ENCODE assay signal across 7 mouse cellular contexts in the genomic region with DNA sequence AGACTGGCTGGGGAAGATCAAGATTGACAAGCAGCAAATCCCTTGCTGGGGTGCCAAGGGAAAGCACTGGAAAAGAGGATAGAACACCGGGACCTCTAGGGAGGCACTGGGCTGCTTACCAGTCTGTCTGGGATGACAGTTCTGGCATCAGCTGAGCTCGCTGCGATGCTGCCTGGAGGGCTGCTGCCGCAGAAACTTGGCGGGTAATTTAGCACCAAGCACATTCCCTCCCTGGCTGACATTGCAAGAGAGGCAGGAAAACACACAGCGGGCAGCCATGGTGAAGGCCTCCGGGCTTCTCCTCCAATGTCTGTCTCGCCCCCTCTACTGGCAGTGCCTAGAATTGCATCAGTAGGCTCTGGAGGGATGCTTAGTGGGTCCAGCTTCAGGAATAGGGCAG. TPM values are rescaled to one million over a fixed set of nuclear protein-coding genes. Genes with fewer than 3 reads are reported as not detected.
DNase-seq lines count a peak whose midpoint lies in the region; ATAC-seq and TF ChIP-seq lines count a peak whose summit lies in the region.

No protein-coding gene starts in this region.

- WGBS in intestine, embryonic 15.5 days = 9% methylated on average over 8 of the region's 8 CpGs
- WGBS in midbrain, embryonic 10.5 days = 7% methylated on average over 8 of the region's 8 CpGs
- WGBS in small intestine, adult 2 months = 8% methylated on average over 8 of the region's 8 CpGs

- no peaks in the 10 kb centered on the region for H3K4me1 ChIP-seq in intestine, embryonic 15.5 days (replicated peaks)
- H3K4me1 ChIP-seq in midbrain, embryonic 10.5 days = peaks cover 5% of the 10 kb centered on the region
- peaks cover 3% of the 10 kb centered on the region; the same call in 1 of the 2 replicates for H3K4me1 ChIP-seq in small intestine, adult 2 months (ENCODE audit: control insufficient read depth, insufficient read depth, insufficient read length, low read length)

- no peaks in the 10 kb centered on the region for H3K9me3 ChIP-seq in intestine, embryonic 15.5 days
- H3K9me3 ChIP-seq in midbrain, embryonic 10.5 days (replicated peaks) = no peaks in the 10 kb centered on the region

- H3K4me3 ChIP-seq in intestine, embryonic 15.5 days (replicated peaks) = no peak overlapping the region
- peak overlapping the region; percentile 40 for H3K4me3 ChIP-seq in midbrain, embryonic 10.5 days
- no peak overlapping the region for H3K4me3 ChIP-seq in small intestine, adult 2 months (ENCODE audit: low read depth, low read length)

- TF ChIP-seq CTCF in small intestine, adult 2 months (IDR thresholded peaks at IDR 0.05; ENCODE audit: extremely low read depth, insufficient read length, insufficient replicate concordance, low read depth, low read length) = peak; percentile 85; the same call in 1 of the 2 replicates

- peak; percentile 65 for ATAC-seq in intestine, embryonic 15.5 days

- intact Hi-C loops in gastrocnemius, postnatal 36 days (cut with DNase I) = loop anchor here (5.0 kb wide), 2 partner anchors 154 to 319 kb away; no protein-coding TSS in a partner anchor
- intact Hi-C loops in left cerebral cortex, postnatal 14 days (cut with DNase I) = loop anchor here (10.0 kb wide), 1 partner anchor 157 kb away; no protein-coding TSS in a partner anchor

- H3K9ac ChIP-seq in intestine, embryonic 15.5 days = no peak overlapping the region

- TF ChIP-seq POLR2A in small intestine, adult 2 months (IDR thresholded peaks at IDR 0.05; ENCODE audit: low read depth, low read length) = no peak

- peak; percentile 64 to 74 for DNase-seq in adrenal gland, adult 18-20 months (ENCODE audit: low spot score in 2 of 2)
- peak; percentile 84 for DNase-seq in embryo, embryonic 11 days
- peak; percentile 43 to 60 for DNase-seq in gastrocnemius, postnatal 36 days
- peak; percentile 70 to 77 for DNase-seq in left cerebral cortex, postnatal 14 days (ENCODE audit: low spot score in 2 of 2)
- peak; percentile 82 for DNase-seq in midbrain, embryonic 10.5 days (ENCODE audit: low spot score)

- H3K36me3 ChIP-seq in intestine, embryonic 15.5 days = no peaks in the 10 kb centered on the region
- H3K36me3 ChIP-seq in midbrain, embryonic 10.5 days = no peaks in the 10 kb centered on the region
- no peaks in the 10 kb centered on the region for H3K36me3 ChIP-seq in small intestine, adult 2 months (ENCODE audit: control insufficient read depth, insufficient read depth, low read length)

- no peaks in the 10 kb centered on the region for H3K27me3 ChIP-seq in intestine, embryonic 15.5 days (replicated peaks)
- H3K27me3 ChIP-seq in midbrain, embryonic 10.5 days (ENCODE audit: low read depth, poor library complexity, severe bottlenecking) = no peaks in the 10 kb centered on the region
- H3K27me3 ChIP-seq in small intestine, adult 2 months (ENCODE audit: control insufficient read depth, insufficient read depth, low read length) = no peaks in the 10 kb centered on the region

- H3K27ac ChIP-seq in intestine, embryonic 15.5 days = no peak overlapping the region
- H3K27ac ChIP-seq in midbrain, embryonic 10.5 days (replicated peaks) = peak overlapping the region; percentile 66
- no peak overlapping the region for H3K27ac ChIP-seq in small intestine, adult 2 months (ENCODE audit: insufficient read depth, low read depth, low read length)

- H3K4me2 ChIP-seq in intestine, embryonic 15.5 days (replicated peaks) = peak overlapping the region; percentile 39

RNA-seq across cellular contexts. Expression of gene Slc35b3, which starts 51.0 kb away (rescaled TPM):
- 10 to 100 TPM; 18.9 to 21.5 TPM for total RNA-seq in adrenal gland, adult 18-20 months (2021)
- 1 to 10 TPM; 2.2 to 3.1 TPM for total RNA-seq in gastrocnemius, postnatal 36 days (2021)
- polyA plus RNA-seq in intestine, embryonic 15.5 days (2015; fragmentation: Nextera tagmentation; extraction: Ambion mirVana) = 47.4 and 50.8 TPM in 2 replicates
- total RNA-seq in left cerebral cortex, postnatal 14 days (2021) = 10 to 100 TPM; 19.1 to 19.2 TPM
- polyA plus RNA-seq in midbrain, embryonic 10.5 days (2016; fragmentation: Nextera tagmentation; extraction: Ambion mirVana) = 23.7 and 26.7 TPM in 2 replicates
- 5.1 and 10.3 TPM in 2 replicates for polyA plus RNA-seq in small intestine, adult 2 months (2012; rRNA removed)

Comparison
In these comparisons a context has a peak if more than half of its experiments do, and no peak if none do; other contexts are left out.
1. RNA of gene Slc35b3, which starts 51.0 kb away (total RNA-seq): 18.9 to 21.5 TPM in adrenal gland, adult 18-20 months and 19.1 to 19.2 TPM in left cerebral cortex, postnatal 14 days; 2.2 to 3.1 TPM in gastrocnemius, postnatal 36 days; every median in the first group is over 4 times any median in the second.
2. Peak in every context shown above with its lines, with median percentiles within 50 percentile points of each other: DNase-seq.